Mouse (Mus musculus): ENCODE measurements around the gene Ulk4. TPM values are rescaled to one million over a fixed set of nuclear protein-coding genes. Genes with fewer than 3 reads are reported as not detected.
"Not testable (repeated sequence)": the region's sequence is repeated elsewhere in the genome, so short reads cannot be mapped to it uniquely, and the experiment has no call there.

Ulk4 gene
- polyA plus RNA-seq, 1 experiment from 2014 or later: 156 TPM

DNA sequence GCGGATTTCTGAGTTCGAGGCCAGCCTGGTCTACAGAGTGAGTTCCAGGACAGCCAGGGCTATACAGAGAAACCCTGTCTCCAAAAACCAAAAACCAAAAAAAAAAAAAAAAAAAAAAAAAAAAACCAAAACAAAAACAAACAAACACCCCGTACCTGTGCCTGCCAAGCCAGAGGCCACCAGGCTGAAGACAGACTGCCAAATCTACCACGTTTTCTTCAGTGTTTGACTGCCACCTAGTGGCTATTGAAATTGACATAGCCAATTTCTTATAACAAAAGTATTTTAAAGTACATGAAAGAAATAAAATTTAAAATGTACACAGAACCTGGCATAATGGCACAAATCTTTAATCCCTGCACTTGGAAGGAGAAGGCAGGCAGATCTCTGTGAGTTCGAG is 36.8 kb downstream of the Ulk4 start:
- H3K4me3 ChIP-seq; H3K4me1 ChIP-seq; H3K36me3 ChIP-seq (replicated peaks); H3K9me3 ChIP-seq; H3K27me3 ChIP-seq (ENCODE audit: poor library complexity, severe bottlenecking); H3K27ac ChIP-seq; DNase-seq (ENCODE audit: extremely low spot score, low spot score): not testable (repeated sequence)
- 49% methylated on average over 5 of the region's 5 CpGs for WGBS

DNA sequence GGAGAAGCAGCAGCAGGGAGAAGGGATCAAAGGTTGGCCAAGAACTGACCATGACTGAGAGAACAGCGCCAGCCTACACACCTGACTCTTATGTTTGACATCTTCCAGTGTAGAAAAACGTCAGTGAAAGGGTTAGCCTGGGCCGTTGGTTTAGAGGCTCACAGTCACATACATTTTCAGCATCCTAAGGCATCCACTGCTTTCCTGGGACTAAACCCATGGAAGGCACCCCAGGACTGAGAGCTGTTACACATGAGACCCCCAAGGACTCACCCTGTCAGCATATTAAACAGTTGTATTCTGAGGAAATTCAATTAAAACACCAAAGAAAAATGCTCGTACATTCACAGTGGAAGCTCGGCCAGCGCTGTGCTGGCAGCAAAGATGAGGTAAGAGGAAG is 37.4 kb downstream of the Ulk4 start:
- H3K4me3 ChIP-seq: no peak overlapping the region
- H3K4me1 ChIP-seq: no peaks in the 10 kb centered on the region
- no peak for DNase-seq (ENCODE audit: extremely low spot score, low spot score)
- no peaks in the 10 kb centered on the region for H3K9me3 ChIP-seq
- H3K27ac ChIP-seq: no peak overlapping the region
- 79% methylated on average over 6 of the region's 6 CpGs for WGBS
- no peaks in the 10 kb centered on the region; the same call in 1 of the 2 replicates for H3K36me3 ChIP-seq (replicated peaks)
- H3K27me3 ChIP-seq (ENCODE audit: poor library complexity, severe bottlenecking): 0 out of 2 replicates have a peak, but pooled peaks cover 3% of the 10 kb centered on the region

DNA sequence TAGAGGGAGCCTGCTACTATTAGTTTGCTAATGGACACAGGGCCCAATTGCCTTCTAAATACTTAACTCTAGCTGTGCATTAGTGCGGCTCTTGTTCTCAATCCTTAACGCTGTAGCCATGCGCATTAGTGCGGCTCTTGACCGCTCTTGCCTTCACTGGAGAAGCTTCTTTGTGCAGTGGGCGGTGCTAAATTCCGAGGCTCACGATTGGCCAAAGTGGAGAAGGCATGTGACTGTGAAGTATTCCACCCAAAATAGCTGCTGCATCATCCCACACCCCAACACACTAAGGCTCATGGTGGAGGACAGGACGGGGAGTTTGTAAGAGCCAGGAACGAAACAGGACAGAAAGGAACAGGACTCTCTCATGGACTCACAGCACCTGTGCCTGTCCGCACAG is 58.4 kb downstream of the Ulk4 start:
- peak; percentile 15 for DNase-seq (ENCODE audit: extremely low spot score, low spot score)
- 86% methylated on average over 11 of the region's 11 CpGs for whole genome bisulfite sequencing
- peaks cover 5% of the 10 kb centered on the region; the same call in 1 of the 2 replicates for H3K36me3 ChIP-seq (replicated peaks)
- no peak overlapping the region for H3K27ac ChIP-seq
- peaks cover 10% of the 10 kb centered on the region for H3K4me1 ChIP-seq
- H3K9me3 ChIP-seq: no peaks in the 10 kb centered on the region
- H3K4me3 ChIP-seq: no peak overlapping the region
- no peaks in the 10 kb centered on the region for H3K27me3 ChIP-seq (ENCODE audit: poor library complexity, severe bottlenecking)

DNA sequence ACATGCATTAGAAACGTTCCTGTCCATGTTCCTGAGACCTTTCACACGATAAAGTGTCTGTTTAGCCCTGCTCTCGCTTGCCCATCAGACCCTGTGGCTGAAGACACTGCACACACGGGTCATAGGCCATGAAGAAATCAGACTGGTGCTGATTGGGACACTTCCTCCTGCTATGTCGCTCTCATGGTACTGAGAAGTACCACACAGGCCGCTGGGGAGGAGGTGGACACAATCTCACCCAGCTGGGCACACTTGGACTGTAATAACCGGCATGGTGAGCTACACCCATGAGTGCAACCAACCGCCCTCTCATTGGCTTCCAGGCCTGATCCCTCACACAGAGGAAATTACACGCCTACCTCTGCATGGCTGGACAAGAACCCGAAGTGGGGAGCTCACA is 58.8 kb downstream of the Ulk4 start:
- no peak for DNase-seq (ENCODE audit: extremely low spot score, low spot score)
- Histone ChIP-seq H3K4me1 (peaks cover 10% of the 10 kb centered on the region), H3K27ac (no peak overlapping the region), H3K4me3 (no peak overlapping the region), H3K36me3 (replicated peaks) (peaks cover 5% of the 10 kb centered on the region; the same call in 1 of the 2 replicates), H3K9me3 (no peaks in the 10 kb centered on the region), H3K27me3 (ENCODE audit: poor library complexity, severe bottlenecking) (no peaks in the 10 kb centered on the region)
- 89% methylated on average over 10 of the region's 10 CpGs for WGBS

DNA sequence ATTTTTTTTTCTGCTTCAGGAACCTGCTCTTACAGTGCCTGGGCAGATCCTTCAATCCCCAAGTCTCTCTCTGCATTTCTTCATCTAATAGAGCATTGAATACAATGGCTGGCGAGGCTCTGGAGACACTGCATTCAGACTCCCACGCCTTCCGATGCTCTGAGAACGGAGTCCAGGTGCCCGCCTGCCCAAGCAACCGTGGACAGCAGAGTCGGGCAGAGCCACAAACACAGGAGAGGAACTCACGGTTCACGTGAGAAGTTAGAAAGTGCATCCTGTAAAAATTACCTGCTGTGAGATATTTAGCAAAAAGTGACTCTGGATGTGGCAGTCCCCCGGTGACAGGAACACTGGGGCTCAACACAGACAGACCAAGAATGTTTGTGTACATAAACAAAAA is 59.3 kb downstream of the Ulk4 start:
- 89% methylated on average over 10 of the region's 10 CpGs for WGBS

DNA sequence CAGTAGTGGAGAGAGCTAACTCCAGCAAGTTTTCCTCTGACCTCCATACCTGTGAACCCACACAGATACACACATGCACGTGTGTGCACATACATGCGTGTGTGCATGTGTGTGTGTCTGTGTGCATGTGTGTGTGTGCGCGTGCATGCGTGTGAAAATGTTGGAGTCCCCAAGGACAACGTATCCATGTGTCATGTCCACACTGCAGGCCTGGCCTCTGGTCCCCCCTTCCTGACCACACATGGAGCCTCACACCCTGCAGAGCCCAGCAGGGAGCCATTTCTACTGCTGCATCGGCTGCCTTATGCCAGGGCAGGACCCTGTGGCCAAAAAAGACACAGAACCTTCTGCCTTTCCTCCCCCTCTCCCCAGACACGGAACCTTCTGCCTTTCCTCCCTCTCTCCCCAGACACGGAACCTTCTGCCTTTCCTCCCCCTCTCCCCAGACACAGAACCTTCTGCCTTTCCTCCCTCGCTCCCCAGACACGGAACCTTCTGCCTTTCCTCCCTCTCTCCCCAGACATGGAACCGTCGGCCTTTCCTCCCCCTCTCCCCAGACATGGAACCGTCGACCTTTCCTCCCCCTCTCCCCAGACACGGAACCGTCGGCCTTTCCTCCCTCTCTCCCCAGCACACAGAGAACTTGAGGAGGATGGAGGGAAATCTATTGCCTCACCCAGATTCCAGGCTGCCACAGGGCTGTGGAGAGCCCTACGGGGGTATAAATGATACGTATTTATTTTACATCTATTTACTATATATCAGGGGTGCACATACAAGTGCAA is 60.3 kb downstream of the Ulk4 start:
- 85% methylated on average over 20 of the region's 20 CpGs for WGBS

More for the DNA sequence above, 59.3 kb downstream of the Ulk4 start:
- H3K4me1 ChIP-seq: peaks cover 10% of the 10 kb centered on the region
- H3K9me3 ChIP-seq: no peaks in the 10 kb centered on the region
- peak; percentile 8 for DNase-seq (ENCODE audit: extremely low spot score, low spot score)
- no peak overlapping the region for H3K27ac ChIP-seq
- no peak overlapping the region for H3K4me3 ChIP-seq
- peaks cover 5% of the 10 kb centered on the region; the same call in 1 of the 2 replicates for H3K36me3 ChIP-seq (replicated peaks)
- H3K27me3 ChIP-seq (ENCODE audit: poor library complexity, severe bottlenecking): no peaks in the 10 kb centered on the region

DNA sequence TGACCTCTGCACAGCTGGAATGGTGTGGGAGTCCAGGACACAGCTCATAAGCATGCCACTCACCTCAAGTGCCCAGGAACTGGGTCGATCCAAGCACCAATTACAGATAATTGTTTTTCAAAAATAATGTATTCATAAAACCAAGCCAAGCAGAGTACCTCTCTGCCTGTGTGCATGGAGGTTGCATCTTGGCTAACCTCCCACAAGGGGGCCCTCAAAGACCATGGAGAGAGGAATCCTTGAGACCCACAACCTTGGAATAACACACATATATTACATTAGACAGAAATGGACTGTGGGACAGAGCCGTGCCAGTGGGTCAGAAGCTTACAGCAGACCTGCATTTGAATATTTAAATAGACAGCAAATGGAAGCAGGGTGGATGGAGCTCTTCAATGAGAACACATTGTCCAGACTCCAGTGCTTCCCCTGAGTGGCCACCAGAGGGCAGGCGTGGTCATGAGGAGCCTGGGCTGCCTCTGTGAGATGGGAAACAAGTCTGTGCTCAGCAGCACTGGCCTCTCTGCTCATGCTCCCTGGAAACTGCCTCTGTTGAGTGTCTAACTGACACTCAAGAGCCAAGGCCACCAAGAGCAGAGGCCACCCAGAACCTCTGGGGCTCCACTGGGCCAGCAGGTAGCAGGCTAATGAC is 61.5 kb downstream of the Ulk4 start:
- WGBS: 30% methylated on average over 3 of the region's 3 CpGs
- Histone ChIP-seq H3K27me3 (ENCODE audit: poor library complexity, severe bottlenecking) (no peaks in the 10 kb centered on the region), H3K4me3 (no peak overlapping the region), H3K27ac (0 out of 2 replicates have a peak overlapping the region, but pooled peaks have one; percentile 8), H3K9me3 (peaks cover 3% of the 10 kb centered on the region; the same call in 1 of the 2 replicates), H3K4me1 (peaks cover 10% of the 10 kb centered on the region), H3K36me3 (replicated peaks) (peaks cover 5% of the 10 kb centered on the region; the same call in 1 of the 2 replicates)
- DNase-seq (ENCODE audit: extremely low spot score, low spot score): peak; percentile 69

More for the DNA sequence above, 60.3 kb downstream of the Ulk4 start:
- Histone ChIP-seq H3K27ac (0 out of 2 replicates have a peak overlapping the region, but pooled peaks have one; percentile 8), H3K27me3 (ENCODE audit: poor library complexity, severe bottlenecking) (no peaks in the 10 kb centered on the region), H3K36me3 (replicated peaks) (peaks cover 5% of the 10 kb centered on the region; the same call in 1 of the 2 replicates), H3K4me3 (no peak overlapping the region), H3K9me3 (no peaks in the 10 kb centered on the region), H3K4me1 (peaks cover 10% of the 10 kb centered on the region)
- peak; percentile 11 for DNase-seq (ENCODE audit: extremely low spot score, low spot score)

DNA sequence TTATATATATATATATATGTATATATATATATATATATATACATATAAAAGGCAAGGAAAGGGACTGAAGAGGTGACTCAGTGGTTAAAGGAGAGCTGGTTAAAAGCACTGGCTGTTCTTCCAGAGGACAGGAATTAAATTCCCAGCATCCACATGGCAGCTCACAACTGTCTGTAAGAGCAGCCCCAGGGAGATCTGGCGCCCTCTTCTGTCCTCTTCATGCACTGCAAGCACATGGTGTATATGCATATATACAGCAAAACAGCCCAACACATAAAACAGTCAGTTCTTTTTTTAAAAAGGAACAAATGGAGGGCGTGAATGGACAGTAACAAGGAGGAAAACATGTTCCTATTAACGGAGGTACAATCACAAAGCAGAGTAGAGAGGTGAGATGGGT is 64.7 kb downstream of the Ulk4 start:
- Histone ChIP-seq H3K4me1 (peaks cover 2% of the 10 kb centered on the region; the same call in 1 of the 2 replicates), H3K27me3 (ENCODE audit: poor library complexity, severe bottlenecking) (no peaks in the 10 kb centered on the region), H3K36me3 (replicated peaks) (peaks cover 27% of the 10 kb centered on the region), H3K9me3 (peaks cover 7% of the 10 kb centered on the region), H3K4me3 (no peak overlapping the region), H3K27ac (no peak overlapping the region)
- DNase-seq (ENCODE audit: extremely low spot score, low spot score): no peak
- WGBS: 65% methylated on average over 3 of the region's 3 CpGs

DNA sequence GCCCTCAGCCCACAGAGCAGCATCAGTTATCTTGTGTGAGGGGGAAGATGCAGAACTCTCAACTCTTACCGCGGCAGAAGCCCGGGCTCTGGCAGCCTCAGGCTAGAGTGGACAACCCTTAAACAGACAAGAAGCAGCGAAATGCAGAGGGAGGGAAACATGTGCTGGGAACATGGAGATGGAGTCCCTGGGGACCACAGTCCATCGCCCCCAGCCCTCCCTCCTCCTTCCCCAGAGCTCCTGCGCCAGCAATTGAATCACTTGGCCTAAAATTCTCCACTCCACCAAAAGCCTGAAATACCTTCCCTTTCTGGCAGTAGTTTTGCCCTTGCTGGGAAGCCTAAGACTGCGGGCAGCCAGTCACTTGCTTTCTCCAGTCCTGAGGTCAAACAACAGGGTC is 72.0 kb downstream of the Ulk4 start:
- 0 out of 2 replicates have a peak overlapping the region, but pooled peaks have one; percentile 20 for H3K27ac ChIP-seq
- no peaks in the 10 kb centered on the region for H3K27me3 ChIP-seq (ENCODE audit: poor library complexity, severe bottlenecking)
- no peaks in the 10 kb centered on the region for H3K4me1 ChIP-seq
- no peak overlapping the region for H3K4me3 ChIP-seq
- DNase-seq (ENCODE audit: extremely low spot score, low spot score): no peak
- peaks cover 55% of the 10 kb centered on the region for H3K36me3 ChIP-seq (replicated peaks)
- WGBS: 85% methylated on average over 7 of the region's 7 CpGs
- H3K9me3 ChIP-seq: peaks cover 13% of the 10 kb centered on the region; the same call in 1 of the 2 replicates

DNA sequence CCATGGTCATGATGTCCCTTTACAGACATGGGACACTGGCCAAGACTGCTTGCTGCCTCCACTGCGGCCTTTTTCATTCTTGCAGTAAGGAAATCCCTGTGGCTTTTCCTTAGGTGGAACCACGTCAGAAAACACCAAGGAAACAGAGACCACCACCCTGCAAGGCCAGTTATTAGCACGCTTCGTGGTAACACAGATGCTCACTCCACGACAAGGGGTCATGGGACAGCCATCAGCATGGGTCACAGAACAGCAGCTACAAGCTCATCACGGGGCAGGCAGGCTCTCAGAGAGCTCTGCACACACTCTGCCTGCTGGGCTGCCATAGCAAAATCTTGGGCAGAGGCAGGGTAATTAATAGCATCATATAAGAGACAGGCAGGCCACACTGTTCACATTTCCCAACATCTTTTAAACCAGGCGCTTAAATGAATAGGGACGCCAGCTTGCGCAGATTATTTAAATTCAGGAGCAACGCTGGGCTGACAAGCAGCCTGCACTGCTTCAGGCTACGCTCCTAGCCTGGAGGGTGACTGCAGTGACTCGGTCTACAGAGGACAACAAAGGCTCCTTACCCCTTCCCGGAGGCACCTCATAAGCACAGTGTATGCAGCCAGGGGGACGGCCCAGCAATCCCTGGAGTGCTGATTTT is 72.7 kb downstream of the Ulk4 start:
- H3K4me3 ChIP-seq: no peak overlapping the region
- H3K27me3 ChIP-seq (ENCODE audit: poor library complexity, severe bottlenecking): no peaks in the 10 kb centered on the region
- H3K27ac ChIP-seq: no peak overlapping the region
- no peaks in the 10 kb centered on the region for H3K4me1 ChIP-seq
- WGBS: 82% methylated on average over 14 of the region's 14 CpGs
- H3K36me3 ChIP-seq (replicated peaks): peaks cover 52% of the 10 kb centered on the region
- H3K9me3 ChIP-seq: peaks cover 10% of the 10 kb centered on the region; the same call in 1 of the 2 replicates
- no peak for DNase-seq (ENCODE audit: extremely low spot score, low spot score)

DNA sequence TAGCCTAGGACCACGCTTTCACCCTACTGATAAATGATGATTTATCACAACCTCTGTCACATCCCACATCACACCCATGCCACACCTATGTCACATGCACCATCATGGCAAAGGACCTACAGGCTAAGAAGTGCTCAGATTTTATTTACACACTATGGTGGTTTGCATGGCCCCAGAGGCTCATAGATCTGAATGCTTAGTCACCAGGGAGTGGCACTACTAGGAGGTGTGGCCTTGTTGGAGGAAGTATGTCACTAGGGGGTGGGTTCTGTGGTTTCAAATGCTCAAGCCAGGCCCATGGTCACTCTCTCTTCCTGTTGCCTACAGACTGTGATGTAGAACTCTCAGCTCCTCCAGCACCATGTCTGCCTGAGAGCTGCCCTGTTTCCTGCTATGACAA is 73.3 kb downstream of the Ulk4 start:
- H3K27me3 ChIP-seq (ENCODE audit: poor library complexity, severe bottlenecking): no peaks in the 10 kb centered on the region
- no peak for DNase-seq (ENCODE audit: extremely low spot score, low spot score)
- H3K4me1 ChIP-seq: no peaks in the 10 kb centered on the region
- peaks cover 8% of the 10 kb centered on the region; the same call in 1 of the 2 replicates for H3K9me3 ChIP-seq
- H3K4me3 ChIP-seq: no peak overlapping the region
- 94% methylated on average over 1 of the region's 1 CpGs for WGBS
- H3K27ac ChIP-seq: no peak overlapping the region
- H3K36me3 ChIP-seq (replicated peaks): peaks cover 48% of the 10 kb centered on the region

DNA sequence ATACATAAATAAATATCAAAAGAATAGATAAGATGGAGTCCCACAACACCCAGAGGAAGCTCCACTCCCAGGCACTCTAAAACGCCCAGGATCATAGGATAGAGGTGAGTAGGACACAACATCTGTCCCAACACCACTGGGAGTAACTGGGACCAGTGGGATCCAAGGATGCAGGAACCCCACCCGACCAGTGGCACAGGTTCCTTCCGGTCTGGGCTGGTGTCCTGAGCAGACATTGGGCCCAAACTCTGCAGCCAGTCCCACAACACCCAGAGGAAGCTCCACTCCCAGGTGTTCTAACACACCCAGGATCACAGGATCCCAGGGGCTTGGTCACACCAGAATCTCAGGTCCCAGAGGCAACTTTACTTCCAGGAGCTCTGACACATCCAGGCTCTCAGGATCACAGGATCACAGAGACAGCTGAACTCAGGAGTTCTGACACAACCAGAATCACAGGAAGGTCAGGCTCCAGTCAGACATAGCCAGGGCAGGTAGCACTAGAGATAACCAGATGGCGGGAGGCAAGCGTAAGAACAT is 77.8 kb downstream of the Ulk4 start:
- peaks cover 53% of the 10 kb centered on the region for H3K36me3 ChIP-seq (replicated peaks)
- not testable (repeated sequence) for DNase-seq (ENCODE audit: extremely low spot score, low spot score); H3K27me3 ChIP-seq (ENCODE audit: poor library complexity, severe bottlenecking); H3K4me3 ChIP-seq; H3K27ac ChIP-seq; H3K4me1 ChIP-seq
- peaks cover 22% of the 10 kb centered on the region for H3K9me3 ChIP-seq
- WGBS: 88% methylated on average over 5 of the region's 5 CpGs

Data from forebrain, embryonic 10.5 days (tissue).